Mouse (Mus musculus): ENCODE measurements around the gene Unc5b. TPM values are rescaled to one million over a fixed set of nuclear protein-coding genes. Genes with fewer than 3 reads are reported as not detected.
"Not testable (repeated sequence)": the region's sequence is repeated elsewhere in the genome, so short reads cannot be mapped to it uniquely, and the experiment has no call there.

Unc5b gene
- total RNA-seq (2021), result 10 to 100 TPM in 1 of 2 experiments, 1 to 10 TPM in 1; 7.3 to 12.1 TPM
- long read RNA-seq, experiment 1, partial matches to known transcripts, result 0 of 4 reads
- long read RNA-seq, experiment 1, other reads (novel, unspliced or antisense), result 4 of 4 reads
- long read RNA-seq, experiment 2, partial matches to known transcripts, result 2 of 4 reads
- long read RNA-seq, experiment 2, other reads (novel, unspliced or antisense), result 2 of 4 reads

DNA sequence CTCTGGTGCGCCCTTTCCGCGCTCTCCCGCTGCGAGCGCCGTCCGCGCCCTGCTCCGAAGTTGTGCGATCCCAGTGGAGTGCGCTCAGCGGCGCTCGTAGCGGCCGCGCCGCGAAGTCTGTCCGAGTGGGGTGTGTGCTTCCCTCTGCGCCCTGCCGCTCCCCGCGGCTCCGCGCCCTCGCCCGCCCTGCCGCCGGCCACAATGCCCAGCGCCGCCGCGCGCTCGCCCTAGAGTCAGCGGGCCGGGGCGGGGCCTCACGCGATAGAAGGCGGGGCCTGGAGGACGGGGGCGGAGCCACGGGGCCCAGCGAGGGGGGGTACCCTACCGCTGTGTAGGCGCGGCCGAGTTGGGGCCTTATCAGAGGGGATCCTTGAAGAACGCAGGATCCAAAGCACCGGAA is at the start of gene Unc5b:
Gene Unc5b, minus strand, starts transcription at position 203 of the 400 bp plus-strand sequence.
- peak; percentile 93 for DNase-seq

DNA sequence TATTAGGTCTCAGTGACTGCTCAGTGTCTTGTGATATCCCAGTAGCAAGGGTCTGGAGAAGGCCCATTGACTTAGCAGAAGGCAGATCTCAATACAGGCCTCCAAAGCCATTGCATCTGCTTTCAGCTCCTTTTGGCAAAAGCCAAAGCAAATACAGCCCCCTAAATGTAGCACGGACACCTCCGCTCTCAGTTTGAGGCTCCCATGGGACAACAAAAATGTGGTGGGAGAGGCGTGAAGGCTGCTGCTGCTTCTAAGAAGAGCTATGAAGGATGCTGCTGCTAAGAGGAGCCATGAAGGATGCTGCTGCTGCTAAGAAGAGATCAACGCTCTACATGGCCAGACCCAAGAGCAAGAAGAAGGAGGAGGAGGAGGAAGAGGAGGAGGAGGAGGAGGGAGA is 48.4 kb upstream of the Unc5b start:
- no peak for DNase-seq
- intact Hi-C loops (cut with DNase I; ENCODE audit: low total_unique reads), result no loop called here

More for the DNA sequence above, at the start of gene Unc5b:
- intact Hi-C loops (cut with DNase I; ENCODE audit: low total_unique reads), result loop anchor here (2.0 kb wide), 1 partner anchor 51 kb away; no protein-coding TSS in a partner anchor

DNA sequence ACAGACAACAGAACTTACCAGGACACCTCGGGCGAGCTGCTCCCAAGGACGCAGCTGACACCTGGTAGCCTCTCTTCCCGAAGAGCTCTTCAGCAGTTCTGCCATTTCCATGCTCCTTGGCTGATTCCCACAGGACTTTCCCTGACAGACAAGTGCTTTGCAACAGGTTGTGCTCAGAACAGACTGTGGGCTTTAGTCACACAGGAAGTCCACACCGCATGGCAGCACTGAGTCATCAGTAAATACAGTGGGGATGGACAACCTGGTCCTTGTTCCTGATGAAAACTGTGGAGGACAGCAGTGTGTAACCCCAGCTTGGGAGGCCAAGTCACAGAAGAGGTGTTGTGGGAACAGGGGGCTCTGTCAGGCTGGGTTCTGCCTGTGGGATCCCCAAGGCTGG is 45.7 kb upstream of the Unc5b start:
- intact Hi-C loops (cut with DNase I; ENCODE audit: low total_unique reads), result no loop called here
- no peak for DNase-seq

DNA sequence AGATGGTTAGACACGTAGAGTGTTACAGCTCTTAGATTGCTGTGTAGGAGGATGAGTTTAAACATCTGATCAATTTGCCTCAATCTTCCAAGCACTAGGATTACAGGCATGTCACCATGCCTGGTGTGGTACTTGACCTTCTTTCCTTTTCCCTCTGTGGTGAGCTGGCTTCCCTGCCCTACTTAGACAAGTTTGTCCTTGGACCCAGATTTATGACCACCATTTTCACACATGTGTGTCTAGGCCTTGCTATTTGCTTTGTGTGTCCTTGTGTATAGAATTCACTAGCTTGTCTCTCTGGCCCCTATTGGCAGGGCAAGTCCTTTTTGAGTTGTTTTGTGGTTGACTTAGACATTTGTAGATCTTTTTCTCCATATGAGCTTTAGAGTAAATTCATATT is 43.6 kb upstream of the Unc5b start:
- intact Hi-C loops (cut with DNase I; ENCODE audit: low total_unique reads), result no loop called here
- DNase-seq, result no peak

DNA sequence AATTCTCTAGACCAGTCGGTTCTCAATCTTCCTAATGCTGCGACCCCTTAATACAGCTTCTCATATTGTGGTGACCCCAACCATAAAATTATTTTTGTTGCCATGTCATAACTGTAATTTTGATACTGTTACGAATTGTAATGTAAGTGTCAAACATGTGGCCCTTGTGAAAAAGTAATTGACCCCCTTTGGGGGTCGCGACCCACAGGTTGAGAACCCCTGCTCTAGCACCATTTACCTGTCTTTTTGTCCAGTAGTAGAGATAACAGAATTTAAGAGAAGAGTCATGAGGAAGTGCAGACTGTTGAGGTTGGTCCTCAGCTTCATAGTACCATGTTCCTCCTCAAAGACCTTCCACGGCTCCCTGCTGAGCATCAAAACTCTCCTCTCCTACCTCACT is 31.9 kb upstream of the Unc5b start:
- DNase-seq, result no peak

DNA sequence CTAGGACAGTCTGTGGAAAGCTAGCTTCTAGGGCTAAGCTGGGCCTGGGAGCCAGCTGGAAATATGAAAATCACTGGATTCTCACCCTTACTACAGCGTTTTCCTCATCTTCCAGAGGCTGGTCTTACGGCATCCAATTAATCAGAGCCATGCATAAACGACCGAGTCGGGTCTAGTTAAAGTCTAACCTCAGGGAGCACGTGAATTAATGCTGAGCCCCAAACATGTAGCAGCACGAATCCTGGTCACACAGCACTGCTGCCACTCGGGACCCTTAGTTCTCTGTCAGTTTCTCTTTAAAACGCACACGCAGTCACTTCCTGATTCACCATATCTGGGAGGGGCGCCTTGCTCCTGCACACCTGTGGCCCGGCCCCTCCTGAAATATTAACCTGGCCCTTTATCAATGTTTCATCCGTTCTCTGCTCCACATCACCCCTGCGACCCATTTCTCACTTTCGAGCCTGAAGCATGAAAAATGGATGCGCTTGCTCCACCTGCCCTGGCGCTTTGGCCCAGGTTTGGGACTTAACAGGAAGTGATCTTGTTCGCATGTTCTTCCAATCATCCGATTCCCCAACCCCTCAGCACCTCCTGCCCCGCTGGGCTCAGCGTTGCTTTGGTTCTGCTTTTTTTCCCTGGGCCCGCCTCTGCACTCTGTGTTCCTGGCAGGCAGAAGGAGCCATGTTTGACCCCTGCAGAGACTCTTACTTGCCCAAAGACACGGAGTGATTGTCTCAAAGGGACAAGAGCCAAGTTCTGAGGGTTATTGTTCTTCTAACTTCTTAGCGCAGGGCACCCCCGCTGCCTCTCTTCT is 31.3 kb upstream of the Unc5b start:
- intact Hi-C loops (cut with DNase I; ENCODE audit: low total_unique reads), result loop anchor here (10.0 kb wide), 1 partner anchor 1798 kb away; no protein-coding TSS in a partner anchor
- DNase-seq, result no peak

More for the DNA sequence above, 31.9 kb upstream of the Unc5b start:
- intact Hi-C loops (cut with DNase I; ENCODE audit: low total_unique reads), result loop anchor here (10.0 kb wide), 1 partner anchor 1799 kb away; no protein-coding TSS in a partner anchor

DNA sequence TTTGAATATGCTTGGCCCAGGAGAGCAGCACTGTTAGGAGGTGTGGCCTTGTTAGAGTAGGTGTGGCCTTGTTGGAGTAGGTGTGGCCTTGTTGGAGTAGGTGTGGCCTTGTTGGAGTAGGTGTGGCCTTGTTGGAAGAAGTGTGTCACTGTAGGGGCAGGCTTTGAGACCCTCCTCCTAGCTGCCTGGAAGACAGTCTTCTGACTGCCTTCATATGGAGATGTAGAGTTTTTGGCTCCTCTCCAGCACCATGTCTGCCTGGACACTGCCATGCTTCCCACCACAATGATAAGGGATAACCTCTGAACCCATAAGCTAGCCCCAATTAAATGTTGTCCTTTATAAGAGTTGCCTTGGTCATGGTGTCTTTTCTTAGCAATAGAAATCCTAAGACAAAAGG is 13.9 kb upstream of the Unc5b start:
- DNase-seq; intact Hi-C loops (cut with DNase I; ENCODE audit: low total_unique reads): not testable (repeated sequence)

DNA sequence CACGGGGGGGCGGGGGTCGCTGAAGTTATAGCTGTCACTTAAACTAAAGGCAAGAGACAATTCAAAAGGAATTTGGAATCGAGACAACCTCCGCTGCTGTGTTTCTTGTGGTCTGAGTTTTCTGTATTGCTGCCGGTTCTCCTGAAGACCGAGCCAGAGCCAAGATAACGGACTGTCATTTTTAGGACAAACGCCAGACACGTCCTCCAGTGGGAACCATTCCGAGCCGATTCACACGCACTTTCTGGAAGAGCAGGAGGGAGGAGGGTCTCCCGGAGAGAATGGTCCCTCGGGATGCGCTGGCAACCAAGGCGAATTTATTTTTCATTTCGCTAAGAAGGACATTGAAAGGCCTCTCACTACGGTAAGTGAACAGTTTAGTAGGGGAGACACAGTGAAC is 7.4 kb upstream of the Unc5b start:
- DNase-seq, result no peak
- intact Hi-C loops (cut with DNase I; ENCODE audit: low total_unique reads), result no loop called here

DNA sequence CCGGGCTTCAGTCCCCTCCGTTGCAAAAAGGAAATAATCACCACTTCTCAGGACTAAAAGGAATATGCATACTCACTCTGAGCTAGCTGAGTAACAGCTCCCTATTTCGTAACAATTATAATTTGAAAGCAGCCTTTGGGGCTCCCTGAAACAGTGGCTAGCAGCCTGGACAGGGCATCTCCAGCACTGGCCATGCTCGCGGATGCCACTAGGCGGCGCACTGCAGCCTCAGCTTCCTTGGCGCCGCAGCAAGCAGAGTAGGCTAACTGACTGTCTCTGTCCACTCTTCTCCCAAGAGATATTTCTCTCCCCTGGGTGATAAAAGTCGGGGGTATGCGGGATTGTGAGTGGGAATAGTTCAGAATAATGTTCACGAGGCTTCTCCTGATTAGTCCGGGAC is 3.6 kb upstream of the Unc5b start:
- intact Hi-C loops (cut with DNase I; ENCODE audit: low total_unique reads), result loop anchor here (2.0 kb wide), 1 partner anchor 218 kb away; no protein-coding TSS in a partner anchor
- peak; percentile 76 for DNase-seq

DNA sequence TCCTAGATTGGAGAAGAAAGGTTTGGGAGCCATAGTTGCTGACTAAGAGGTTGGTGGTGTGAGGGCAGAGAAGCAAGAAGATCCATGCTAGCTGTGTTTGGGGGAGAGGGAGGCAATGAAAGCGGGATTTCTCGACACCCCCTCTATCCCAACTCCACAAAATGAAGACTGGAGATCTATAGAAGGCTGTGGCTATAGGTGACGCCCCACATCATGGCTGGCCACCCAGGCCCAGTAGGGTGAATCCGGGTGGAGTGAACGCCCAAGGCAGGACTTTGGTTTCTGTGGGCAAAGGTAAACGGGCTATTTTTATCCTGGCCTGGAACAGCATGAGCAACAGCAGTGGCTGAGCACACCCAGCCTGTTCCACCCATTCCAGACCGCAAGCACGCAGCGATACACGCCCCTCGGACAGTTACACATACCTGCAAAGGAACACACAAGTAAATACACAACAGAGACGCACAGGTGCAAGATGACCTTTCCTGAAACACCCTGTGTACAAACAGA is 1.3 kb upstream of the Unc5b start:
- intact Hi-C loops (cut with DNase I; ENCODE audit: low total_unique reads), result no loop called here
- DNase-seq, result no peak

DNA sequence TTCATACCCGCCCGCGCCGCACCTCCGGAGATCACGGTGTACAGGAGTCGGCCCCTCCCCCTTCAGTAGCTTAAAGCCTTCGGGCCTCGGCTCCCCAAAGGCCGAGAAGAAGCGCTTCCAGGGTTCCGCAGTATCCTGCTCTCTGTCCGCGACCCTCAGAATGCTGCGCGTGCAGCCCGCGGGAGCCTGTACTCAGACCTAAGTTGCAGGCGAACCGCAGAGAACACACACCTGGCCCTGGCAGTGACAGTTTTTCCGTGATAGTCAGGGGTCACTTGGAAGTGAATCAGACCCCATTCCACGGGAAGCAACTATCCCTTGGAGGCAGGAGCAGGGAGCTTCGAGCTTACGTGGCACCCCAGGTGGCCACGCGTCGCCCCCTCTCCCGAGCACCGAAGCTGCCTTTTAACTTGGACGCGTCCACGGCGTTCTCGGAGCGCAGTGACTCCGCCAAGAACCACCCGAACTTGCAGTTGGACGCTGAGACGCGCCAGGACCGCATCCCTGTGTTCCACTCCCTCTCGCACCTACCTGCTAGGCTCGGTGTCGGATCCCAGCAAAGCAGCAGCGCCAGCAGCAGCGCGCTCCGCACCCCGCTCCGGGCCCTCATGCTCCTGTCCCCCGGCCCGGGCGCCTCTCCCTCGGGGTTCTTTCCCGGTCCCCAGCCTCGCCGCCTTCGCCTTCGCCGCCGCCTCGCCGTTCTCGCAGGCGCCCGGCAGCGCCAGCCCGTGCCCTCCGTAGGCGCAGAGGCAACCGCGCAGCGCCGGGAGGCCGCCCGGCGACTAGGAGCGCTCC is 628 bp downstream of the Unc5b start:
- DNase-seq, result no peak
- intact Hi-C loops (cut with DNase I; ENCODE audit: low total_unique reads), result loop anchor here (2.0 kb wide), 1 partner anchor 50 kb away; no protein-coding TSS in a partner anchor

DNA sequence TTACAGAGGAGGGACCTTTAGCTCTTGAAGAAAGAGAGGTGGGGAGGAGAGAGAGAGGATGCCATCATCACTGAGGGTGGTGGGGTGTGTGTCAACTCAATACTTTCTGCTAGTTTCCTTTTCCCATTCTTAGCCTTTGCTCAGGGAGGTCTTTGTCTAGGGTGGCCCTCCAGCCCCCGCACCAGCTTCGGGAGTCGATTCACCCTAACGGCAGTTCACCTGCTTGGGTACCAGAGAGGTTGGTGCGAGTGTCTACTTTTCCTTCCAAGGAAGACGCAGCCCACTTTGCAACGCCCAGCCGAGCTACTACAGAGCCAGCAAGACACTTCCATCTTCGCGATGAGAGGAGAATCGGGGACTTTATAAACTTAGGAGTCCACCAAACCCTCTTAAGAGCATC is 1.4 kb downstream of the Unc5b start:
- intact Hi-C loops (cut with DNase I; ENCODE audit: low total_unique reads), result loop anchor here (2.0 kb wide), 1 partner anchor 49 kb away; no protein-coding TSS in a partner anchor
- no peak for DNase-seq

DNA sequence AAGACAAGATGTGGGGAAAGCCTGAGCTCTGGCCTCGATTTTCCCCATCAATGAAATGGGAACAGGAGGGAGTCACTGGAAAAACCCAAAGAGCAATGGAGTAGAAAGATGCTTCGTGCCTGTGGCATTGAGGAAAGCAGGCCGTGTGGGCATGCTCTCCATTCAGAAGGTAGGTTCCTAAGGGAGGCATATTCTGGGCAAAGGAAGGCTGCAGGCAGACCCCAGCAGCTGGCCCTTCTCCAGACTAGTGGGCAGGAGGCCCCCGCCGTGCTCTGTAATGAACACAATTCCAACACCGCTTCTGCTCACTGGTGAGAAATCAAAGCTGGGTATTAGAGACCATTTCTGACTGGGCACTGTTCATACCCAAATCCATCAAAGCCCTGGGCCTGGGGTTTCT is 2.3 kb downstream of the Unc5b start:
- DNase-seq, result no peak
- intact Hi-C loops (cut with DNase I; ENCODE audit: low total_unique reads), result no loop called here

DNA sequence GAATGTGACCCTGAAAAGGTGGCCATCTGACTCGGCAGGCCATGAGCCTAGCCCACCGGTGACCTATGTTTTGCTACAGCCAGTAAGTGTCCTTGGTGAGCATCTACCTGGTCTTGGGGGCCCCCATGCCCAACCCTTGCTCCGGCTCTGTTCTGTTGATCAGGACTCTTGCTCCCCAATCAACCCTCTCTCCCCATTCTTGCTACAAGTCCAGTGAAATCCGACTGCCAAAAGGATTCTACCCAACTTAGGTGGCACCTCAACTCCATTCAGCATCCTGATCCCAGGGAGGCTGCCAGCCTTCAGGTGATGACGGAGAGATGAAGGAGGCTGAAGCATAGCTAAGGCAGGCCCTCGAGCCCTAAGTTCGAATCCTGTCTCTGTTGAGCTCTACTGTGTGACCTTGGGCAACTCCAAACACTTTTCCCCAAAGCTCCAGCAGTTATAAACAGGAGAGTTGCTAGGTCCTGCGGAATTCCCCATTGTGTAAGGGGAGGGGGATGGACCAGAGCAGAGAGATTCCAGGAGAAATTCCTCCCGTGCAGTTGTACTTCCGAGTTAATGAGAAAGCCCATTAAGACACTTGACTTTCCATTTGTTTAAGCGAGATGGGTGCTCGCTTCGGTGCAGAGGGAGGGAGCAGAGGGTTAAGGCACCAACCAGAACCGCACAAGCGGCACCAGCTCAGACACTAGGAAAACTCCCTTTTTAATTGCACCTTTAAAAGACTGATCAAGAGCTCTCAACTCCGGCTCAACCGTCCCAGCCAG is 3.3 kb downstream of the Unc5b start:
- no peak for DNase-seq
- intact Hi-C loops (cut with DNase I; ENCODE audit: low total_unique reads), result no loop called here

DNA sequence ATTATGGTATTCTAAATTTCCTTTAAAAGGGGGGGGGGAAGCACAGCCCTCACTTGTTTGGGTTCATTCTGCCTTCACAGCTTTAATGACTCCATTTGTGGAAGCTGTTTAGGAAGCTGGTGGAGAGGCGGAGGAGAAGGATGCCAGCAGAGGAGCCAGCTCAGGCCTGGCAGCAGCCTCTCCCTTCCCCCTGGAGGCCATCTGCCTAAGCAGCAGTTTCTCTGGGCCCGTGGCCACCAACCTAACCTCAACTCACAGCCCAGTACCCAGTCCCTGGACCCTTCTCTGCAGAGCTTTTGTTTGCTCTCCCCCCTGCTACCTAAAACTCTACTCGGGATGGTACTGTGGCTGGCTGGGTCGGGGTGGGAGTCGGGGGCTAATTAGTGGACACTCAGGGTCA is 4.1 kb downstream of the Unc5b start:
- intact Hi-C loops (cut with DNase I; ENCODE audit: low total_unique reads), result no loop called here
- no peak for DNase-seq

DNA sequence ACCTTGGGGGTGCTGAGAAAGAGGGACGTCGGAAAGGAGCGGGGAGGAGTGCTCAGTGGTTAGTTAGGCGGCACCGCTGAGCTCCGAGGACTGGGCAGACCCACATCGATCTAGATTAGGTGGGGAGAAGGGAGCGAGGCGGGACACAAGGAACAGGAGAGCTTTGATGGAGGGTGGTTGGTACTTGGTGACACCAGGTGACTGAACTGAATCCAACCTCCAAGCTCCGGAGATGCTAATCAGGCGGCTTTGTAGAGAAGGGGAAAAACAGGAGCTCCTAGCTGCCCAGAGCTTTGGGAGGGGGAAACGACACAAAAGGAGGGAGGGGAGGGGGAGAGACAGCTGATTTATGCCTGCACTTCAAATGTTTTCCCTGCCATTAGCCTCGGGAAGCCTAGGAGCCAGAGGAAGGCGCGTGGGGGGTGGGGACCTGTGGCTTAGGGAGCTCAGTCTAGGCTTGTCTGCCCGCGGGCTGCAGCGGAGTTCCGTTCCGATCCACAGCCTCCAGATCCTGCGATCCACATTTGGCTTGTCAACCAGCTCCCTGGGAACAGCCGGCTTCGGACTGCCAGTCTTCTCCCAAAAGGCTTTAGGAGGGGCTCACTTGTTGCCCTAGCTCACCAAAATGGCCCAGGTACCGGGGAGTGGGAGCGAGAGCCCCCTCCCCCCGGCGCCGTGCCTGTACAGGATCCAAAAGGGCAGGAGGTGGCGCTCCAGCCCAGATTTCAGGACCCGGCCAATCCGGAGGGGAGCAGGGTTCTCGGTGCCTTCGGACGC is 4.7 kb downstream of the Unc5b start:
- DNase-seq, result peak; percentile 4
- intact Hi-C loops (cut with DNase I; ENCODE audit: low total_unique reads), result no loop called here

DNA sequence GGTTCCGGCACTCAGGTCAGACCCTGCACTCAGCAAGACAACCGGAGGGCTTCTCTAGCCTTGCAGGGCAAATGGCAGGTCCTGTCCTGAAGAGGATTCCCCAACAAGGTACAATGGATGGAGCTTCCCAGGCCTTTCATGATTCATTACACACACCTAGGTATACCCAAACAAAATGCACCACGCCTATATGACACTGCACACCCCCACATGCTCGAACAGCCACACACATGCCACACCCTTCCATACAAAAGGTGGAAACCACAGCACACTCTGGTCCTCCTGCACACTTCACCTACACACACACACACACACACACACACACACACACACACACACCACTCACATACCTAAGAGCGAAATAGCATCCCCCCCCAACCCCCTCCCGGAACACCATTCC is 5.4 kb downstream of the Unc5b start:
- DNase-seq, result no peak
- intact Hi-C loops (cut with DNase I; ENCODE audit: low total_unique reads), result no loop called here

DNA sequence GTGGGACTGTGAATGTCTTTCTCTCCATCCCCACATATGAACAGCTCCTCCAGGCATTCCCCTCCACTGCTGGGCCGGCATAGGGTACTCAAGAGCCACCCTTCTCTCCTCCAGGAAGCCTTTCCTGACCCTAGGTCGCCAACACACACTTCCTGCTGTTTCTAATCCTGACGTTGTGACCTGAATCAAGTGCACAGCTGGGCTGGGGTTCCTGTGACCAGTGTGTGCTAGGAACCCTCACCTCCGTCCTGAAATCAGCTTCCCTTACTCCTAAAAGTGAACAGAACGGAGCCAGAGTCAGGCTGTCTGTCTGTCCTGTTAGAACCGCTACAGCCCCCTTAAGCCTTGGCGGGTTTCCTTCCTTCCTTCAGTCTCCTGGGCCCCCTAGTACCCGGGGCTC is 7.6 kb downstream of the Unc5b start:
- intact Hi-C loops (cut with DNase I; ENCODE audit: low total_unique reads), result no loop called here
- DNase-seq, result no peak

Data from gastrocnemius, postnatal 14 days (tissue).